Mouse (Mus musculus): ENCODE data around the gene Dera. TPM values are rescaled to one million over a fixed set of nuclear protein-coding genes. Genes with fewer than 3 reads are reported as not detected.

The Dera gene
- polyA plus RNA-seq, 1 experiment from 2014 or later = 51.8 TPM

- 91% methylated on average over 8 of the region's 8 CpGs for WGBS
- H3K9me3 ChIP-seq (ENCODE audit: control insufficient read depth, low read length) = no peaks in the 10 kb centered on the region
- ATAC-seq (ENCODE audit: insufficient read depth, low FRiP score, low TSS enrichment) = no peak
- no peaks in the 10 kb centered on the region for H3K4me1 ChIP-seq (ENCODE audit: control insufficient read depth, insufficient read depth, low read length)
- no peak overlapping the region for H3K27ac ChIP-seq (ENCODE audit: low read depth, low read length)
- H3K4me2 ChIP-seq (ENCODE audit: low read depth) = no peak overlapping the region
- no peaks in the 10 kb centered on the region for H3K27me3 ChIP-seq (ENCODE audit: control insufficient read depth, insufficient read depth, low read length)
- no peak overlapping the region for H3K4me3 ChIP-seq (ENCODE audit: low read depth, low read length)
- H3K36me3 ChIP-seq (ENCODE audit: control insufficient read depth, insufficient read depth, low read length) = no peaks in the 10 kb centered on the region
- no peak overlapping the region for H3K9ac ChIP-seq (ENCODE audit: low read length)
- DNase-seq (ENCODE audit: low spot score) = no peak
Observed at GRCm38 (mm10) chr6:137772918-137773636, 18.7 kb downstream of the Dera start.

GRCm38 (mm10) chr6:137773637-137774028 lies 19.3 kb downstream of the Dera start:
- H3K27ac ChIP-seq (ENCODE audit: low read depth, low read length) = no peak overlapping the region
- DNase-seq (ENCODE audit: low spot score) = no peak
- ATAC-seq (ENCODE audit: insufficient read depth, low FRiP score, low TSS enrichment) = no peak
- no peak overlapping the region for H3K4me2 ChIP-seq (ENCODE audit: low read depth)
- no peak overlapping the region for H3K9ac ChIP-seq (ENCODE audit: low read length)
- no peaks in the 10 kb centered on the region for H3K27me3 ChIP-seq (ENCODE audit: control insufficient read depth, insufficient read depth, low read length)
- no peaks in the 10 kb centered on the region for H3K36me3 ChIP-seq (ENCODE audit: control insufficient read depth, insufficient read depth, low read length)
- no peaks in the 10 kb centered on the region for H3K4me1 ChIP-seq (ENCODE audit: control insufficient read depth, insufficient read depth, low read length)
- no peak overlapping the region for H3K4me3 ChIP-seq (ENCODE audit: low read depth, low read length)
- no peaks in the 10 kb centered on the region for H3K9me3 ChIP-seq (ENCODE audit: control insufficient read depth, low read length)
- WGBS = 84% methylated on average over 6 of the region's 6 CpGs

- H3K36me3 ChIP-seq (ENCODE audit: control insufficient read depth, insufficient read depth, low read length) = no peaks in the 10 kb centered on the region
- no peaks in the 10 kb centered on the region for H3K4me1 ChIP-seq (ENCODE audit: control insufficient read depth, insufficient read depth, low read length)
- no peaks in the 10 kb centered on the region for H3K27me3 ChIP-seq (ENCODE audit: control insufficient read depth, insufficient read depth, low read length)
- H3K9me3 ChIP-seq (ENCODE audit: control insufficient read depth, low read length) = no peaks in the 10 kb centered on the region
- no peak overlapping the region for H3K4me2 ChIP-seq (ENCODE audit: low read depth)
- 92% methylated on average over 13 of the region's 13 CpGs for WGBS
- H3K27ac ChIP-seq (ENCODE audit: low read depth, low read length) = no peak overlapping the region
- H3K9ac ChIP-seq (ENCODE audit: low read length) = no peak overlapping the region
- ATAC-seq (ENCODE audit: insufficient read depth, low FRiP score, low TSS enrichment) (no peak), DNase-seq (ENCODE audit: low spot score) (no peak)
- H3K4me3 ChIP-seq (ENCODE audit: low read depth, low read length) = no peak overlapping the region
Observed at GRCm38 (mm10) chr6:137774166-137774565, 19.8 kb downstream of the Dera start.

GRCm38 (mm10) chr6:137775159-137775558 lies 20.8 kb downstream of the Dera start:
- no peaks in the 10 kb centered on the region for H3K27me3 ChIP-seq (ENCODE audit: control insufficient read depth, insufficient read depth, low read length)
- H3K4me1 ChIP-seq (ENCODE audit: control insufficient read depth, insufficient read depth, low read length) = no peaks in the 10 kb centered on the region
- no peaks in the 10 kb centered on the region for H3K9me3 ChIP-seq (ENCODE audit: control insufficient read depth, low read length)
- no peak for ATAC-seq (ENCODE audit: insufficient read depth, low FRiP score, low TSS enrichment)
- DNase-seq (ENCODE audit: low spot score) = no peak
- H3K9ac ChIP-seq (ENCODE audit: low read length) = no peak overlapping the region
- WGBS = 91% methylated on average over 8 of the region's 8 CpGs
- no peaks in the 10 kb centered on the region for H3K36me3 ChIP-seq (ENCODE audit: control insufficient read depth, insufficient read depth, low read length)
- H3K4me3 ChIP-seq (ENCODE audit: low read depth, low read length) = no peak overlapping the region
- H3K27ac ChIP-seq (ENCODE audit: low read depth, low read length) = no peak overlapping the region
- no peak overlapping the region for H3K4me2 ChIP-seq (ENCODE audit: low read depth)

GRCm38 (mm10) chr6:137776981-137777380 lies 22.6 kb downstream of the Dera start:
- 75% methylated on average over 8 of the region's 8 CpGs for whole genome bisulfite sequencing
- Histone ChIP-seq H3K4me1 (ENCODE audit: control insufficient read depth, insufficient read depth, low read length) (no peaks in the 10 kb centered on the region), H3K4me2 (ENCODE audit: low read depth) (no peak overlapping the region), H3K36me3 (ENCODE audit: control insufficient read depth, insufficient read depth, low read length) (no peaks in the 10 kb centered on the region), H3K9me3 (ENCODE audit: control insufficient read depth, low read length) (no peaks in the 10 kb centered on the region), H3K27ac (ENCODE audit: low read depth, low read length) (no peak overlapping the region), H3K4me3 (ENCODE audit: low read depth, low read length) (no peak overlapping the region), H3K9ac (ENCODE audit: low read length) (no peak overlapping the region), H3K27me3 (ENCODE audit: control insufficient read depth, insufficient read depth, low read length) (no peaks in the 10 kb centered on the region)
- DNase-seq (ENCODE audit: low spot score) (no peak), ATAC-seq (ENCODE audit: insufficient read depth, low FRiP score, low TSS enrichment) (no peak)

GRCm38 (mm10) chr6:137783899-137784637 lies 29.7 kb downstream of the Dera start:
- DNase-seq (ENCODE audit: low spot score) (no peak), ATAC-seq (ENCODE audit: insufficient read depth, low FRiP score, low TSS enrichment) (no peak)
- 92% methylated on average over 7 of the region's 7 CpGs for WGBS
- no peaks in the 10 kb centered on the region for H3K4me1 ChIP-seq (ENCODE audit: control insufficient read depth, insufficient read depth, low read length)
- H3K4me3 ChIP-seq (ENCODE audit: low read depth, low read length) = no peak overlapping the region
- H3K9ac ChIP-seq (ENCODE audit: low read length) = no peak overlapping the region
- no peaks in the 10 kb centered on the region for H3K36me3 ChIP-seq (ENCODE audit: control insufficient read depth, insufficient read depth, low read length)
- no peaks in the 10 kb centered on the region for H3K27me3 ChIP-seq (ENCODE audit: control insufficient read depth, insufficient read depth, low read length)
- no peak overlapping the region for H3K4me2 ChIP-seq (ENCODE audit: low read depth)
- H3K9me3 ChIP-seq (ENCODE audit: control insufficient read depth, low read length) = no peaks in the 10 kb centered on the region
- no peak overlapping the region for H3K27ac ChIP-seq (ENCODE audit: low read depth, low read length)

- Histone ChIP-seq H3K4me3 (ENCODE audit: low read depth, low read length) (no peak overlapping the region), H3K9ac (ENCODE audit: low read length) (no peak overlapping the region), H3K4me1 (ENCODE audit: control insufficient read depth, insufficient read depth, low read length) (no peaks in the 10 kb centered on the region), H3K36me3 (ENCODE audit: control insufficient read depth, insufficient read depth, low read length) (no peaks in the 10 kb centered on the region), H3K9me3 (ENCODE audit: control insufficient read depth, low read length) (no peaks in the 10 kb centered on the region), H3K27me3 (ENCODE audit: control insufficient read depth, insufficient read depth, low read length) (no peaks in the 10 kb centered on the region), H3K4me2 (ENCODE audit: low read depth) (no peak overlapping the region), H3K27ac (ENCODE audit: low read depth, low read length) (no peak overlapping the region)
- DNase-seq (ENCODE audit: low spot score) = no peak
- WGBS = 68% methylated on average over 9 of the region's 9 CpGs
- no peak for ATAC-seq (ENCODE audit: insufficient read depth, low FRiP score, low TSS enrichment)
Observed at GRCm38 (mm10) chr6:137788976-137789590, 34.7 kb downstream of the Dera start.

- no peak overlapping the region for H3K9ac ChIP-seq (ENCODE audit: low read length)
- H3K36me3 ChIP-seq (ENCODE audit: control insufficient read depth, insufficient read depth, low read length) = no peaks in the 10 kb centered on the region
- no peak for DNase-seq (ENCODE audit: low spot score)
- H3K27ac ChIP-seq (ENCODE audit: low read depth, low read length) = no peak overlapping the region
- no peak for ATAC-seq (ENCODE audit: insufficient read depth, low FRiP score, low TSS enrichment)
- H3K4me1 ChIP-seq (ENCODE audit: control insufficient read depth, insufficient read depth, low read length) = no peaks in the 10 kb centered on the region
- H3K4me3 ChIP-seq (ENCODE audit: low read depth, low read length) = no peak overlapping the region
- no peaks in the 10 kb centered on the region for H3K27me3 ChIP-seq (ENCODE audit: control insufficient read depth, insufficient read depth, low read length)
- H3K4me2 ChIP-seq (ENCODE audit: low read depth) = no peak overlapping the region
- WGBS = 83% methylated on average over 2 of the region's 2 CpGs
- no peaks in the 10 kb centered on the region for H3K9me3 ChIP-seq (ENCODE audit: control insufficient read depth, low read length)
Observed at GRCm38 (mm10) chr6:137789658-137790057, 35.3 kb downstream of the Dera start.
